Mouse (Mus musculus): ENCODE measurements at regions not wholly inside any gene's neighbourhood (a gene's known extent, or its start where the extent isn't known, plus 50 kb on each side); places are given as distances from the start of the nearest gene placed in this dataset. TPM values are rescaled to one million over a fixed set of nuclear protein-coding genes. Genes with fewer than 3 reads are reported as not detected.

Small RNA genes in the stretch of these regions (microRNA-seq; reads per million reads assigned to microRNA genes)
- gene Gm25942 (ENCODE audit: borderline number of aligned reads) = not detected

All from embryonic facial prominence, embryonic 15.5 days (tissue).